In genomic region chr4:133570066-133570466, GRCm38 (mm10) we compare ENCODE assay signal across 11 mouse cellular contexts. TPM values are rescaled to one million over a fixed set of nuclear protein-coding genes. Genes with fewer than 3 reads are reported as not detected.
DNase-seq lines count a peak whose midpoint lies in the region; ATAC-seq lines count a peak whose summit lies in the region.
"Had no signal": no experiment of that assay in that cellular context is flagged by ENCODE, and none has a peak within 500 bp of the region (broad histone marks: within the 10 kb centered on the region; RNA-seq: fewer than 3 reads in every experiment).

No protein-coding gene starts in this region.

- 31% methylated on average over 10 of the region's 10 CpGs for WGBS in liver, embryonic 16.5 days (ENCODE audit: insufficient replicate concordance)

- H3K9me3 ChIP-seq in liver, embryonic 16.5 days (replicated peaks; ENCODE audit: control insufficient read depth, low read length) = no peaks in the 10 kb centered on the region
- H3K9me3 ChIP-seq: embryonic facial prominence, embryonic 13.5 days had no signal

- H3K27me3 ChIP-seq in liver, embryonic 16.5 days (ENCODE audit: control insufficient read depth, insufficient read depth, low read depth, low read length) = no peaks in the 10 kb centered on the region
- H3K27me3 ChIP-seq: embryonic facial prominence, embryonic 13.5 days had no signal

- H3K27ac ChIP-seq in liver, embryonic 16.5 days (ENCODE audit: low read length) = peak overlapping the region; percentile 78
- H3K27ac ChIP-seq: embryonic facial prominence, embryonic 13.5 days had no signal

- DNase-seq in A20 (ENCODE audit: low read depth, low spot score) (peak; percentile 65), NIH3T3 (ENCODE audit: low read depth) (peak; percentile 74)
- DNase-seq in kidney, adult 18-20 months = peak; percentile 76
- DNase-seq in gastrocnemius, postnatal 10 days = no peak
- DNase-seq in layer of hippocampus, adult 9-11 months = no peak
- no peak for DNase-seq in right cerebral cortex, postnatal 10 days (ENCODE audit: low spot score in 2 of 2)
- DNase-seq: cerebellum, adult 11 months; lung, adult 2 months had no signal

- H3K9ac ChIP-seq in liver, embryonic 16.5 days (ENCODE audit: low read depth, low read length) = no peak overlapping the region
- H3K9ac ChIP-seq: embryonic facial prominence, embryonic 13.5 days had no signal

- peaks cover 8% of the 10 kb centered on the region for H3K4me1 ChIP-seq in liver, embryonic 16.5 days (ENCODE audit: control insufficient read depth, low read depth, low read length)
- H3K4me1 ChIP-seq: embryonic facial prominence, embryonic 13.5 days had no signal

- ATAC-seq in liver, embryonic 16.5 days (ENCODE audit: low read depth) = peak; percentile 75
- ATAC-seq: midbrain, embryonic 16.5 days had no signal

- peak overlapping the region; percentile 7; the same call in 1 of the 2 replicates for H3K4me3 ChIP-seq in liver, embryonic 16.5 days (ENCODE audit: low read depth, low read length)
- H3K4me3 ChIP-seq: embryonic facial prominence, embryonic 13.5 days had no signal

- no peaks in the 10 kb centered on the region for H3K36me3 ChIP-seq in liver, embryonic 16.5 days (ENCODE audit: control insufficient read depth, insufficient read depth)
- H3K36me3 ChIP-seq: embryonic facial prominence, embryonic 13.5 days had no signal

- H3K4me2 ChIP-seq in liver, embryonic 16.5 days (ENCODE audit: low read depth, low read length) = peak overlapping the region; percentile 48; the same call in 1 of the 2 replicates
- H3K4me2 ChIP-seq: embryonic facial prominence, embryonic 13.5 days had no signal

RNA-seq across cellular contexts. Expression of gene Gpatch3, which starts 4.5 kb away (rescaled TPM):
- 2.9 and 3.2 TPM in 2 replicates for polyA plus RNA-seq in liver, embryonic 16.5 days (2015; fragmentation: Nextera tagmentation; extraction: Ambion mirVana)
- 1 to 10 TPM; 4.6 to 5.1 TPM for total RNA-seq in gastrocnemius, postnatal 10 days (2021)

RNA-seq across cellular contexts. Expression of gene Gpn2, which starts 14.1 kb away (rescaled TPM):
- 6.5 and 8.6 TPM in 2 replicates for polyA plus RNA-seq in liver, embryonic 16.5 days (2015; fragmentation: Nextera tagmentation; extraction: Ambion mirVana)
- total RNA-seq in gastrocnemius, postnatal 10 days (2021) = 1 to 10 TPM; 5.6 TPM

RNA-seq across cellular contexts. Expression of gene Nr0b2, which starts 16.9 kb away (rescaled TPM):
- polyA plus RNA-seq in liver, embryonic 16.5 days (2015; fragmentation: Nextera tagmentation; extraction: Ambion mirVana) = 0.49 and 0.90 TPM in 2 replicates
- total RNA-seq in gastrocnemius, postnatal 10 days (2021) = under 1 TPM in 1 of 2 experiments, not detected in 1; 0.23 TPM
- polyA plus RNA-seq: embryonic facial prominence, embryonic 13.5 days; midbrain, embryonic 16.5 days had no signal

RNA-seq across cellular contexts. Expression of gene Nudc, which starts 24.3 kb away (rescaled TPM):
- 93.7 and 98.3 TPM in 2 replicates for polyA plus RNA-seq in liver, embryonic 16.5 days (2015; fragmentation: Nextera tagmentation; extraction: Ambion mirVana)
- total RNA-seq in gastrocnemius, postnatal 10 days (2021) = 10 to 100 TPM; 53.3 to 62.3 TPM

RNA-seq across cellular contexts. Expression of gene Sfn, which starts 31.9 kb away (rescaled TPM):
- 0.27 and 0.61 TPM in 2 replicates for polyA plus RNA-seq in liver, embryonic 16.5 days (2015; fragmentation: Nextera tagmentation; extraction: Ambion mirVana)
- 1 to 10 TPM; 1.6 TPM for total RNA-seq in gastrocnemius, postnatal 10 days (2021)

Comparison
In these comparisons a context has a peak if more than half of its experiments do, and no peak if none do; other contexts are left out.
1. DNase-seq: peak in A20 (single experiment), NIH3T3 (single experiment) and kidney, adult 18-20 months (single experiment); none in gastrocnemius, postnatal 10 days (single experiment), layer of hippocampus, adult 9-11 months (single experiment) and right cerebral cortex, postnatal 10 days (0 of 2).